Mouse (Mus musculus): ENCODE results near the gene Cacng5. TPM values are rescaled to one million over a fixed set of nuclear protein-coding genes. Genes with fewer than 3 reads are reported as not detected.

Gene Cacng5
- total RNA-seq, 1 experiment from 2014 or later = not detected

- no peak for ATAC-seq (replicated peaks; ENCODE audit: low read depth, poor library complexity, severe bottlenecking)
These were observed 23.5 kb downstream of the Cacng5 start for GRCm38 (mm10) chr11:107891377-107891776.

- ATAC-seq (replicated peaks; ENCODE audit: low read depth, poor library complexity, severe bottlenecking) = no peak
These were observed 27.5 kb downstream of the Cacng5 start for GRCm38 (mm10) chr11:107887342-107887741.

- ATAC-seq (replicated peaks; ENCODE audit: low read depth, poor library complexity, severe bottlenecking) = no peak
These were observed 38.0 kb downstream of the Cacng5 start for GRCm38 (mm10) chr11:107876840-107877239.

GRCm38 (mm10) chr11:107875861-107876494, 38.9 kb downstream of the Cacng5 start:
- ATAC-seq (replicated peaks; ENCODE audit: low read depth, poor library complexity, severe bottlenecking) = peak; percentile 96

- ATAC-seq (replicated peaks; ENCODE audit: low read depth, poor library complexity, severe bottlenecking) = no peak
These were observed 42.1 kb downstream of the Cacng5 start for GRCm38 (mm10) chr11:107872743-107873142.

GRCm38 (mm10) chr11:107867509-107867908, 47.3 kb downstream of the Cacng5 start:
- ATAC-seq (replicated peaks; ENCODE audit: low read depth, poor library complexity, severe bottlenecking) = no peak

- peak; percentile 74 for ATAC-seq (replicated peaks; ENCODE audit: low read depth, poor library complexity, severe bottlenecking)
These were observed 49.7 kb downstream of the Cacng5 start for GRCm38 (mm10) chr11:107865128-107865527.

GRCm38 (mm10) chr11:107864024-107864423, 50.8 kb downstream of the Cacng5 start:
- ATAC-seq (replicated peaks; ENCODE audit: low read depth, poor library complexity, severe bottlenecking) = peak; percentile 59; the same call in 1 of the 2 replicates

- ATAC-seq (replicated peaks; ENCODE audit: low read depth, poor library complexity, severe bottlenecking) = no peak
These were observed 53.1 kb downstream of the Cacng5 start for GRCm38 (mm10) chr11:107861738-107862137.

GRCm38 (mm10) chr11:107859871-107860270, 55.0 kb downstream of the Cacng5 start:
- ATAC-seq (replicated peaks; ENCODE audit: low read depth, poor library complexity, severe bottlenecking) = no peak

- peak; percentile 79 for ATAC-seq (replicated peaks; ENCODE audit: low read depth, poor library complexity, severe bottlenecking)
These were observed 55.6 kb downstream of the Cacng5 start for GRCm38 (mm10) chr11:107859288-107859687.

GRCm38 (mm10) chr11:107853088-107853487, 61.8 kb downstream of the Cacng5 start:
- ATAC-seq (replicated peaks; ENCODE audit: low read depth, poor library complexity, severe bottlenecking) = 0 out of 2 replicates have a peak, but pooled peaks have one; percentile 60

GRCm38 (mm10) chr11:107849621-107850020, 65.2 kb downstream of the Cacng5 start:
- ATAC-seq (replicated peaks; ENCODE audit: low read depth, poor library complexity, severe bottlenecking) = peak; percentile 42; the same call in 1 of the 2 replicates

- peak; percentile 47; the same call in 1 of the 2 replicates for ATAC-seq (replicated peaks; ENCODE audit: low read depth, poor library complexity, severe bottlenecking)
These were observed 70.7 kb downstream of the Cacng5 start for GRCm38 (mm10) chr11:107844175-107844574.

- no peak for ATAC-seq (replicated peaks; ENCODE audit: low read depth, poor library complexity, severe bottlenecking)
These were observed 81.4 kb downstream of the Cacng5 start for GRCm38 (mm10) chr11:107833351-107834040.

Other genes starting within 250 kb of the Cacng5 start
- gene Cacng1, start 198.5 kb downstream of the Cacng5 start, total RNA-seq (2017) = not detected in 2 replicates
- gene Cacng4, start 120.5 kb downstream of the Cacng5 start, total RNA-seq (2017) = not detected in 2 replicates

Measured in common myeloid progenitor, adult 5-6 weeks (primary cell).